Mouse (Mus musculus) midbrain, postnatal 0 days (tissue): ENCODE results near the gene Arl6ip6. TPM values are rescaled to one million over a fixed set of nuclear protein-coding genes. Genes with fewer than 3 reads are reported as not detected.

Experiments used
- ATAC-seq: fragments of 200-750 bp; cut with Nextera tagmentation; 2 replicates; pipeline ENCODE4 v1.8.0; 2017; ENCODE audit warnings: moderate number of reproducible peaks, mild to moderate bottlenecking, moderate TSS enrichment, moderate library complexity; ENCODE audit not compliant: low FRiP score
- DNase-seq: peaks from one replicate; pipeline ENCODE4 v3.0.0-alpha.2; 2015; ENCODE audit warnings: low spot score
- H3K27ac ChIP-seq: fragments of 300-500 bp; sonication (generic); 2 replicates; pipeline ENCODE4 v1.5.1; 2014; ENCODE audit warnings: low read depth, mild to moderate bottlenecking, low read length, mixed read lengths
- H3K27me3 ChIP-seq: fragments of 300-500 bp; sonication (generic); 2 replicates; pipeline ENCODE4 v1.6.1; 2014; ENCODE audit warnings: low read length, control low read depth, mixed read lengths; ENCODE audit not compliant: insufficient read depth
- H3K36me3 ChIP-seq: fragments of 300-500 bp; sonication (generic); 2 replicates; pipeline ENCODE4 v1.6.1; 2014; ENCODE audit warnings: low read length, control low read depth, mixed read lengths; ENCODE audit not compliant: insufficient read depth
- H3K4me1 ChIP-seq: fragments of 300-500 bp; sonication (generic); 2 replicates; pipeline ENCODE4 v1.6.1; 2014; ENCODE audit warnings: mild to moderate bottlenecking, control low read depth, antibody characterized with exemption, low read length, mixed read lengths; ENCODE audit not compliant: insufficient read depth
- H3K4me2 ChIP-seq: fragments of 300-500 bp; sonication (generic); 2 replicates; pipeline ENCODE4 v1.6.1; 2014; ENCODE audit warnings: low read depth, mild to moderate bottlenecking, low read length, mixed read lengths; ENCODE audit not compliant: poor library complexity, severe bottlenecking
- H3K4me3 ChIP-seq: fragments of 300-500 bp; sonication (generic); 2 replicates; pipeline ENCODE4 v1.5.1; 2014; ENCODE audit warnings: low read depth, mild to moderate bottlenecking, low read length, moderate library complexity
- H3K9ac ChIP-seq: fragments of 300-500 bp; sonication (generic); replicated peaks from 2 replicates; pipeline ENCODE4 v1.6.1; 2014; ENCODE audit warnings: mild to moderate bottlenecking, low read length, moderate library complexity, mixed read lengths; ENCODE audit not compliant: poor library complexity, severe bottlenecking
- H3K9me3 ChIP-seq: fragments of 300-500 bp; sonication (generic); 2 replicates; pipeline ENCODE4 v1.6.1; 2016; ENCODE audit warnings: low read length, control low read depth
- CTCF ChIP-seq: IDR thresholded peaks from 2 replicates; pipeline ENCODE4 v1.5.1; 2016; ENCODE audit warnings: antibody characterized with exemption, mild to moderate bottlenecking
- WGBS: fragments of 180-500 bp; shearing (Covaris S2); extraction: QIAGEN DNeasy Blood & Tissue Kit; methylation state at CpG from one replicate; pipeline ENCODE4 v1.1.7; 2014; 5-methylcytosine and 5-hydroxymethylcytosine counted together
- polyA plus RNA-seq: library from polyadenylated mRNA; unstranded; fragments of >200 nt; fragmentation: Nextera tagmentation; extraction: Ambion mirVana; gene quantifications from 2 replicates; pipeline ENCODE4 v1.2.1, GENCODE M21; 2015
- total RNA-seq: library from RNA; depleted of rRNA; stranded (reverse); fragments of >200 nt; gene quantifications from 2 replicates; pipeline ENCODE4 v1.2.3, GENCODE M21; 2014; rRNA removed

Gene Arl6ip6
- total RNA-seq = 20.3 and 23.7 TPM in 2 replicates
- polyA plus RNA-seq = 15.6 and 16.0 TPM in 2 replicates

DNA sequence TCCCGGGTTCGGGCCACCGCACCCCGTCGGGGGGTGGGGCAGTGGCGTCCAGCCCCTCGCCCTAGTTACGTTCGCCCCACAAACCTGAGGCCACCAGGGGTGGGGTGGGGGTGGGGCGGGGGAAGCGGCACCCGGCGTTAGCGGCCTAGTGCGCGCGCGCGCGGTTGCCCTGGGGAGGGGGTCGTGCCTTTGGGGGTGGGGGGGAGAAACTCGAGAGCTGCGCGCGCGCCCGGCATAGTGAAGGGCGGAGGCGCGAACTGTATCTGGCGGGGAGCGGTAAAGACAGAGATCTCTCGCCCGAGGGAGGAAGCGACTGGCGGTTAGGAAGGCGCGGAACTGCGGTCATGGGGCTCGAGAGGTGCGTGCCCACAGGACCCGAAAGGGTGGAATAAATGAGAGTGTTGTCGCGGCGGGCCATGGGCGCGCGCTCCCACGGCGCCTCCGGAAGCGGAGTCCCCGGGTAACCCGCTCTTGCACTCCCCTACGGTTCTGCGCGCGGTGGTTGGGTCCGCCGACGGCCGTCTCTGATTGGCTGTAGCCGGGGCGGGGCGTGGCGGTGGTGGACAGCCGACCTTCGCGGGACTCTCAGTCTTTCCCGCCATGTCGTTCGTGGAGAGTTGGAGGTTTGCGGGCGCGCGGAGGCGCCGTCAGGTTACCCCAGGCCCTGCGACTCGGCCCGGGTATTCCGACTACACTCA lies at the start of gene Arl6ip6:
Gene Arl6ip6, plus strand, starts transcription at position 204 of the 698 bp plus-strand sequence.
- Histone ChIP-seq H3K27ac (peak within 1 kb of the TSS; percentile 95), H3K36me3 (0 out of 2 replicates have a peak, but pooled peaks cover 2% of the 10 kb centered on the region), H3K4me3 (peak within 1 kb of the TSS; percentile 59), H3K27me3 (no peaks in the 10 kb centered on the region), H3K4me2 (peak within 1 kb of the TSS; percentile 81), H3K9ac (peak within 1 kb of the TSS; percentile 72), H3K4me1 (peaks cover 7% of the 10 kb centered on the region; the same call in 1 of the 2 replicates), H3K9me3 (no peaks in the 10 kb centered on the region)
- DNase-seq (peak; percentile 96), ATAC-seq (peak; percentile 93)
- no peak for TF ChIP-seq CTCF
- under 1% methylated on average over 63 of the region's 82 CpGs for WGBS

DNA sequence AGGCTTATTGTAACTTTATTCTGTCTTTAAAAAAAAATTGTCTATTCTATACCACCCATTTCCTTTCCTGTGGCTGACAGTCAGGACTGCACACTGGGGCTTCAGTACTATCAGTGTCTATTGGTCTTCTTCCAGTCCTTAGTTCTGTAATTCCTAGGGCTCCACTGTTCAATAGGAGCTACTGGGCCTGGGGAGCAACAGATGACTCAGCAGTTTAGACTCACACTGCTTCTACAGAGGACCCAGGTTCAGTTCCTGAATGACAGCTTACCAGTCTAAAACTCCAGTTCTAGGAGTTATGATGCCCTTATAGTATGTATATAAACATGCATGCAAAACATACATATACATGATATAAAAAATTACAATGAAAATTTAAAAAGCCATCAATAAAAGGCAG lies 44.7 kb upstream of the Arl6ip6 start:
- Histone ChIP-seq H3K27me3 (no peaks in the 10 kb centered on the region), H3K9me3 (no peaks in the 10 kb centered on the region), H3K4me3 (no peak overlapping the region), H3K27ac (no peak overlapping the region), H3K4me2 (no peak overlapping the region), H3K9ac (no peak overlapping the region), H3K36me3 (peaks cover 27% of the 10 kb centered on the region; the same call in 1 of the 2 replicates), H3K4me1 (no peaks in the 10 kb centered on the region)
- DNase-seq (no peak), ATAC-seq (no peak)
- TF ChIP-seq CTCF = no peak

GRCm38 (mm10) chr2:53173966-53174365 lies 17.6 kb upstream of the Arl6ip6 start:
- TF ChIP-seq CTCF = no peak
- H3K9ac ChIP-seq = no peak overlapping the region
- no peaks in the 10 kb centered on the region for H3K4me1 ChIP-seq
- H3K27ac ChIP-seq = no peak overlapping the region
- ATAC-seq (no peak), DNase-seq (no peak)
- 0 out of 2 replicates have a peak, but pooled peaks cover 6% of the 10 kb centered on the region for H3K36me3 ChIP-seq
- no peaks in the 10 kb centered on the region for H3K27me3 ChIP-seq
- no peaks in the 10 kb centered on the region for H3K9me3 ChIP-seq
- H3K4me3 ChIP-seq = no peak overlapping the region
- no peak overlapping the region for H3K4me2 ChIP-seq

- H3K27ac ChIP-seq = no peak overlapping the region
- no peak for ATAC-seq
- WGBS = 71% methylated on average over 3 of the region's 3 CpGs
Observed at GRCm38 (mm10) chr2:53178966-53179365, 12.6 kb upstream of the Arl6ip6 start.

DNA sequence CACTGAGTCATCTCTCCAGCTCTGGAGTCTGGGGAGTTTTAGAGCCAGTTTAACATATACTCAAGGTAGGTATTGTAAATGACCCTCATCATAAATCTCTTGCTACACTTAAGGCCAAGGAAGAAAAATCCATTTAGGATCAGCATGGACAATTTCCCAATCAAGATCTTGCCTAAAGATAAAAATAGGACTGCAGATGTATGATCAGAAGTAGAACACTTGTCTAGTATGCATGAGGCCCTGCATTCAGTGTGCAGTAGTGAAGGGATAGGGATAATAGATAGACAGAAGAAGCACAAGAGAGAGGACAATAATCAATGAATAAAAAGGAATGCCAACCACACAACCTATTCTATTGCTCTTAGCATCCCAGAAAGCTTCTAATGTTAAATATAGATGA lies 11.7 kb upstream of the Arl6ip6 start:
- ATAC-seq (no peak), DNase-seq (no peak)
- H3K9ac ChIP-seq = no peak overlapping the region
- no peak overlapping the region for H3K4me3 ChIP-seq
- no peak overlapping the region for H3K27ac ChIP-seq
- no peaks in the 10 kb centered on the region for H3K27me3 ChIP-seq
- H3K9me3 ChIP-seq = no peaks in the 10 kb centered on the region
- TF ChIP-seq CTCF = no peak
- H3K4me1 ChIP-seq = no peaks in the 10 kb centered on the region
- H3K4me2 ChIP-seq = no peak overlapping the region
- H3K36me3 ChIP-seq = peaks cover 3% of the 10 kb centered on the region; the same call in 1 of the 2 replicates

More at GRCm38 (mm10) chr2:53178966-53179365, 12.6 kb upstream of the Arl6ip6 start:
- no peak for TF ChIP-seq CTCF
- Histone ChIP-seq H3K9ac (no peak overlapping the region), H3K27me3 (no peaks in the 10 kb centered on the region), H3K4me2 (no peak overlapping the region), H3K9me3 (no peaks in the 10 kb centered on the region), H3K36me3 (0 out of 2 replicates have a peak, but pooled peaks cover 6% of the 10 kb centered on the region), H3K4me3 (no peak overlapping the region), H3K4me1 (no peaks in the 10 kb centered on the region)
- no peak for DNase-seq

- no peak for ATAC-seq
- Histone ChIP-seq H3K4me1 (peaks cover 7% of the 10 kb centered on the region; the same call in 1 of the 2 replicates), H3K9ac (no peak overlapping the region), H3K27ac (no peak overlapping the region), H3K27me3 (no peaks in the 10 kb centered on the region), H3K4me2 (peak overlapping the region; percentile 74), H3K36me3 (0 out of 2 replicates have a peak, but pooled peaks cover 2% of the 10 kb centered on the region), H3K9me3 (no peaks in the 10 kb centered on the region), H3K4me3 (peak overlapping the region; percentile 59)
- DNase-seq = peak; percentile 18
- 68% methylated on average over 3 of the region's 3 CpGs for WGBS
- TF ChIP-seq CTCF = peak; percentile 47
Observed at GRCm38 (mm10) chr2:53189811-53190210, 1.7 kb upstream of the Arl6ip6 start.
